Mouse (Mus musculus) B cell, adult 2 months (primary cell): ENCODE data around the gene Tekt3.

Experiments used
- DNase-seq, 2 experiments: peaks; one replicate each; pipeline ENCODE4 v3.0.0; 2022

Tekt3 gene

GRCm38 (mm10) chr11:63061446-63061845, at the start of gene Tekt3:
Tekt3 (plus strand) TSS chr11:63061654.
- no peak for DNase-seq

- no peak for DNase-seq
These were observed 43.9 kb upstream of the Tekt3 start for GRCm38 (mm10) chr11:63017327-63018082.

- no peak for DNase-seq
These were observed 43.3 kb upstream of the Tekt3 start for GRCm38 (mm10) chr11:63018083-63018622.

- DNase-seq, result peak; percentile 29 to 34
These were observed 40.8 kb upstream of the Tekt3 start for GRCm38 (mm10) chr11:63020633-63021032.

GRCm38 (mm10) chr11:63021141-63021806, 40.2 kb upstream of the Tekt3 start:
- no peak for DNase-seq

- DNase-seq, result no peak
These were observed 38.0 kb upstream of the Tekt3 start for GRCm38 (mm10) chr11:63023461-63023860.

- DNase-seq, result no peak
These were observed 37.3 kb upstream of the Tekt3 start for GRCm38 (mm10) chr11:63024136-63024535.

- no peak for DNase-seq
These were observed 36.0 kb upstream of the Tekt3 start for GRCm38 (mm10) chr11:63025476-63025875.

GRCm38 (mm10) chr11:63026651-63027141, 34.8 kb upstream of the Tekt3 start:
- DNase-seq, result no peak

GRCm38 (mm10) chr11:63028131-63028530, 33.3 kb upstream of the Tekt3 start:
- DNase-seq, result no peak

- DNase-seq, result no peak
These were observed 32.2 kb upstream of the Tekt3 start for GRCm38 (mm10) chr11:63029148-63029714.

- no peak for DNase-seq
These were observed 31.7 kb upstream of the Tekt3 start for GRCm38 (mm10) chr11:63029721-63030120.

GRCm38 (mm10) chr11:63035420-63036211, 25.8 kb upstream of the Tekt3 start:
- DNase-seq, result no peak

GRCm38 (mm10) chr11:63040002-63040661, 21.3 kb upstream of the Tekt3 start:
- DNase-seq, result no peak

GRCm38 (mm10) chr11:63045771-63046170, 15.7 kb upstream of the Tekt3 start:
- DNase-seq, result no peak

GRCm38 (mm10) chr11:63046380-63046779, 15.1 kb upstream of the Tekt3 start:
- peak; percentile 61 to 71 for DNase-seq

GRCm38 (mm10) chr11:63050362-63050932, 11.0 kb upstream of the Tekt3 start:
- DNase-seq, result no peak

GRCm38 (mm10) chr11:63051041-63051440, 10.4 kb upstream of the Tekt3 start:
- DNase-seq, result peak; percentile 38 to 46

GRCm38 (mm10) chr11:63051996-63052395, 9.5 kb upstream of the Tekt3 start:
- DNase-seq, result no peak

GRCm38 (mm10) chr11:63055596-63055995, 5.9 kb upstream of the Tekt3 start:
- no peak for DNase-seq

GRCm38 (mm10) chr11:63058375-63058952, 3.0 kb upstream of the Tekt3 start:
- DNase-seq, result no peak
